Mouse (Mus musculus) urinary bladder, postnatal 25 days (tissue): Measurements from ENCODE around the gene Lurap1l.
"Not testable (repeated sequence)": the region's sequence is repeated elsewhere in the genome, so short reads cannot be mapped to it uniquely, and the experiment has no call there.

ENCODE experiments used
- DNase-seq: peaks from one replicate; pipeline ENCODE4 v3.0.0; 2022; ENCODE audit warnings: low spot score

Lurap1l gene

GRCm38 (mm10) chr4:80910481-80910870, at the start of gene Lurap1l:
TSS of gene Lurap1l (plus strand) at chr4:80910646.
- peak; percentile 35 for DNase-seq

- DNase-seq = no peak
These were observed 47.5 kb upstream of the Lurap1l start for GRCm38 (mm10) chr4:80862962-80863361.

DNA sequence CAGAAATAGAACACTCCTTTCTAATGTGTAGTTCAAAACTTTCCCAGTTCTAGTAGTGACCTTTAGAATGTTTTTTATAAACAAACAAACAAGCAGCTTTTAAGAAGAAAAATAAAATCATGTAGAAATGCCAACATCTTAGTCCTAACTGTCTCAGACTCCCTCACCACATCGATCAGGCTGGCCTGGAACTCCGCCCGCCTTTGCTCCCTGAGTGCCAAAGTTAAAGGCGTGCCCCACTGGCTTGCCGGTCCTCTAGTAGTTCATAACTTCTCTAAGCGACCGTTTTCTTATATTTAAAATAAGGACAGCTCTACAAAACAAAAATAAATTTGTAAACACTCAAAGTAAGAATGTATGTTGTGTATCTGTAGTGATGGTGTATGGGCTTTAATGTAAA, 46.5 kb upstream of the Lurap1l start:
- no peak for DNase-seq

GRCm38 (mm10) chr4:80864511-80864922, 45.9 kb upstream of the Lurap1l start:
- no peak for DNase-seq

- no peak for DNase-seq
These were observed 44.4 kb upstream of the Lurap1l start for GRCm38 (mm10) chr4:80866065-80866464.

GRCm38 (mm10) chr4:80869598-80869997, 40.8 kb upstream of the Lurap1l start:
- DNase-seq = no peak

DNA sequence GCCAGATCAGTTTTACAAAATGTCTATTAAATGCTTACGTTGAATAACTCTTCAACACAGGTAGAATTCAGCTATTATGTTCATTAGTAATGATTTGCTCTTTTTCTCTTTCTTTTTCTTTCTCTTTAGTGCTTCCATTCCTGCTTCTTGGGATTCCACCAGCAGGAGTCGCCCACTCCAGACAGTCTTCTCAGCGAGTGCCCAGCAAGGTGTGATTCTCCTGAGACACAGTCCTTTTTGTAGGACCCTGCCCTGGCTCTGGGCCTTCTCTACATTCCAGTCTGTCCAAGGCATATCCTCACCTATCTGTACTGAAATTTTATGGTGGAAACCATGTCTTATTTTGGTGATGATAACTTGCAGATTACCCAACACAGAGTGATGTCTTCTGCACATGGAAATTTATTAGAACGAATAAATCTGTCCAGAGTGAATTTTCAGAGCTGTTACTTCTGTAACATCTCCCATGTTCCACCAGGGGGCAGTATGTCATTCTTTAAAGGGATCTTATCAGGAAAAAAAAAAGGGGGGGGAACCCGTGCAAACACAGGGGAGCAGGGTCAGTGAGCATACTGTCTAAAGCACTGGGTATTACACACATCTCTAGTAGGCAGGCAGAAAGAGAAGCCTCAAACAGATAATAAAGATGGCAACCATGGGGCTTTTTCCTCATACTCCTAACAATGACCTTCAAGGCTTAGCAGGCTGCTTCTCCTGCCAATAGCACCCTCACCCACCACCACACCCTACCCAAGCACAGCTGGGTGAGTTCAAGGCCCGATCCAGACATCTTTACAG, 37.4 kb upstream of the Lurap1l start:
- DNase-seq = no peak

DNA sequence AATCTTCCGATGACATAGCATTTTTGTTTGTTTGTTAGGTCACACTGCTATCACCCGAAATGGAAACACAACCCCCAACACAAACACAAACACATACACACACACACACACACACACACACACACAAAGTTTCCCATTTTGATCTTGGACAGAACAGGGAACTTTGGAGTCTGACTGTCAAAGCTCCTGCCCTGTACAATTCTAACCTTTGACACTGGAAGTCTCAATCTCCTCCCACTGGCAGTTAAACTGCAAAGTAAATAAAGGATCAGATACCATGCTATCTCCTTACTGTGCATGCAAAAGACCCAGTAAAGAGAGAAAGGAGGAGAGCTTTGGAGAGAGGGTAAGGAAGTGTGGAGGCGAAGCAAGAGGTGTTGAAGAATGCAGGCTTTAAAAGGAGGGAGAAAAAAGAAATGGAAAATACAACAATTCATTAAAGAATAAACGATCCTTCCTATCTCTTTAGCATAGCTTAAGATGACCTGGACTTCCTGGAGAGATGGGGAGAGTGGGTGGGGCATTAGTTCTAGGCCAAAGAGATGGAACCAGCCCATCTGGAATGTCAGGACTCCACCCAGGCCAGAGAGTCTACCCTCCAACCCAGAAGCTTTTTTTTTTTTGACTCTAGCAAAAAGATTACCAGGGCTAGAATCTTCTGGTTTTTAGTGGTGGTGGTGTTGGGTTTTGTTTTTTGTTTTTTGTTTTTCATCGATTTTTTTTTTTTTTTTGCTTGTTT, 36.2 kb upstream of the Lurap1l start:
- DNase-seq = no peak

- no peak for DNase-seq
These were observed 35.4 kb upstream of the Lurap1l start for GRCm38 (mm10) chr4:80875055-80875454.

- no peak for DNase-seq
These were observed 28.3 kb upstream of the Lurap1l start for GRCm38 (mm10) chr4:80881996-80882599.

DNA sequence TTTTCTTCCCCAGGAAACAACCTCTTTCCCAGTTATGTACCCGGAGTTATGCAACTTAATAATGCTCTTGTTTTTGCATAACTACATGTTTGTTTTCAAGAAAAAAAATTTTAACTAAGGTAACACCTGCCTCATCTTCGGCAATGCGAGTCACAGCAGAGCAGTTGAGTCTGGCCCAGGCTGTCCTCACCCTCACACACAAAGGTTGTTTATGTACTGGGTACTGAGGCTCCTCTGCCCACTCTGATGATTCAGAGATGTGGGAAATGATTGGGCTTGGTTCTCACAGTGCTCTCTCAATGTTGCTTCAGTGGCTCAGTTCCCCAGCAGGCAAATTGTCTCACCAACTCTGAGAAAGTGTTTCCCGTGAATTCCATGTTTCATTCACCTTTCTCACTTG, 23.8 kb upstream of the Lurap1l start:
- DNase-seq = no peak

GRCm38 (mm10) chr4:80891004-80891403, 19.4 kb upstream of the Lurap1l start:
- DNase-seq = no peak

DNA sequence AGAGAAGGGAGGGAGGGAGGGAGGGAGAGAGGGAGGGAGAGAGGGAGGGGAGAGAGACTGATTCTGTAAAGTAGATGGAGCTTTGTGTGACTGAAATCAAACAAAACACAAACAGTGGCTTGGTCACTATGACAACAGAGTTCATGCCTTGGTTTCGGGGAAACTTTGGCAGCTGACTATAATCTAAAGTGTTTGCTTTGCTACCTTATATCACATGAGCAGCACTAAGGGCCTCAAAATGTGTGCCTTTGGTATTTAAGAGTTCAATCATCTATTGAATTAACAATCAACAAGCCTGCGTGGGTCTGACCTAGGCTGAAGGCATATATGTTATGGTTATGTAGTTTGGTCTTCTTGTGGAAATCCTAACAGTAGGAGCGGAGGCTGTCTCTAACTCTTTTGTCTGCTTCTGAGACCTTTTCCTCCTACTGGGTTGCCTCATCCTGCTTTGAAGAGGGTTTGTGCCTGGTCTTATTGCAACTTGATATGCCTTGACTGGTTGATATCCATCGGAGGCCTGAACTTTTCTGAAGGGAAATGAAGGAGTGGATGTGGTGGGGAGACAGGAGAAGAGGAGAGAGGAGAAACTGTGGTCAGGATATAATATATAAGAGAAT, 15.1 kb upstream of the Lurap1l start:
- DNase-seq = no peak

- no peak for DNase-seq
These were observed 3.7 kb upstream of the Lurap1l start for GRCm38 (mm10) chr4:80906726-80907125.

- DNase-seq = no peak
These were observed 2.5 kb upstream of the Lurap1l start for GRCm38 (mm10) chr4:80907973-80908372.

GRCm38 (mm10) chr4:80908902-80909301, 1.5 kb upstream of the Lurap1l start:
- DNase-seq = no peak

- DNase-seq = peak; percentile 40
These were observed 640 bp downstream of the Lurap1l start for GRCm38 (mm10) chr4:80910871-80911701.

DNA sequence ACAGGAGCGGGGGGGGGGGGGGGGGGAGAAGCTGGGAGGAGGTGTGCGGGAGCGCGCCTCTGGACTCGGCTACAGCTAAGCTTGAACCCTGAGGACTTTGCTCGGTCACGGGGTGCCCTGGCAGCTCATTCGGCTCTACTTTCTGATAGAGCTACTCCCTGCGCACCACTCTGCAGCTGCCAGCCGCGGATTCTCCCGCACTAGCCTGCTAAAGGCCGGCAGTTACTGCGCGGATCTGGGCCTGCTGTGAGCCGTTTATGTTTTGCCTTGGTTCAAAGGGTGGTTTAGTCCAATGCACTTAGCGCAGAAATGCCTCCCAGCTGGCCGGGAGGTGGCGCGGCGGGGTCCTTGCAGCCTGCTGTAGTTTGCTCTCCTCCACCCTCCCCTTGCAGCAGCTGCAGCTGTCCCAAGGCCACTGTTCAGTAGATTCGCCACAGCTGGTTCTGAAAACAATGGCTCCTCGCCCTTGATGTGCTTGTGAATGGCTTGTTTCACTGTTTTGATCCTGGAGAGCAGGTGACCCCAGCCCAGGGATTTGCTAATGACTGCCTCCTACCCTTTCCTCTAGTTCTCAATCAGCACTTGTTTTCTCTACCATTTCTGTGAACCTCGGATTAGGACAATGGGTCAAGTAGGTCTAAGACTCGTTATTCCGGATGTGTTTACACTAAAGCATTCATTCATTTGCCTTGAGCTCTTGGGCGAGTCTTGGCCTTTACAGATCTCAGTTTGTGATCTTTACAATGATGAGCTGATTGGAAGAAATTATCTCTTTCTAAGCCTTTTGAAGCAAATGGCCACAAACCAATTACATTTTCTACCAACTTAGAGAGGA, 1.5 kb downstream of the Lurap1l start:
- peak; percentile 68 for DNase-seq

GRCm38 (mm10) chr4:80915211-80915610, 4.8 kb downstream of the Lurap1l start:
- no peak for DNase-seq

- DNase-seq = no peak
These were observed 6.2 kb downstream of the Lurap1l start for GRCm38 (mm10) chr4:80916695-80917094.

DNA sequence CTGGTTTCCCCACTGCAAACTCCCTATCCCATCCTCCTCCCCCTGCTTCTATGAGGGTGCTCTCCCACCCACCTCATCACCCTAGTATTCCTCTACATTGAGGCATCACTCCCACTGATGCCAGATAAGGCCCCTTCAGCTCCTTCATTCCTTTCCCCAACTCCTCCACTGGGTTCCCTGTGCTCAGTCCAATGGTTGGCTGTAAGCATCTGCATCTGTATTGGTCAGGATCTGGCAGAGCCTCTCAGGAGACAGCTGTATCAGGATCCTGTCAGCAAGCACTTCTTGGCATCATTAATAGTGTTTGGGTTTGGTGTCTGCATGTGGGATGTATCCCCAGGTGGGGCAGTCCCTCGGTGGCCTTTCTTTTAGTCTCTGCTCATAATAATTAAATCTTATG, 6.7 kb downstream of the Lurap1l start:
- DNase-seq = not testable (repeated sequence)
